Mouse (Mus musculus): ENCODE data around the gene Pla2g2c.

- TF ChIP-seq CTCF (IDR thresholded peaks at IDR 0.05; ENCODE audit: control insufficient read depth, insufficient read depth, insufficient read length) (no peak), MYOG (IDR thresholded peaks at IDR 0.05; ENCODE audit: control insufficient read depth, extremely low read depth, insufficient read length) (no peak), MYOD1 (IDR thresholded peaks at IDR 0.05; ENCODE audit: control insufficient read depth, insufficient read length, low read depth) (no peak), MAX (IDR thresholded peaks at IDR 0.05) (no peak), CEBPB (IDR thresholded peaks at IDR 0.05; ENCODE audit: low read depth) (no peak), FOSL1 (IDR thresholded peaks at IDR 0.05; ENCODE audit: insufficient read depth, low read length, poor library complexity, severe bottlenecking) (no peak)
These were observed 44.5 kb upstream of the Pla2g2c start for GRCm38 (mm10) chr4:138680124-138680523.
